Comparison of ENCODE assay signal across 10 mouse cellular contexts in the genomic region with DNA sequence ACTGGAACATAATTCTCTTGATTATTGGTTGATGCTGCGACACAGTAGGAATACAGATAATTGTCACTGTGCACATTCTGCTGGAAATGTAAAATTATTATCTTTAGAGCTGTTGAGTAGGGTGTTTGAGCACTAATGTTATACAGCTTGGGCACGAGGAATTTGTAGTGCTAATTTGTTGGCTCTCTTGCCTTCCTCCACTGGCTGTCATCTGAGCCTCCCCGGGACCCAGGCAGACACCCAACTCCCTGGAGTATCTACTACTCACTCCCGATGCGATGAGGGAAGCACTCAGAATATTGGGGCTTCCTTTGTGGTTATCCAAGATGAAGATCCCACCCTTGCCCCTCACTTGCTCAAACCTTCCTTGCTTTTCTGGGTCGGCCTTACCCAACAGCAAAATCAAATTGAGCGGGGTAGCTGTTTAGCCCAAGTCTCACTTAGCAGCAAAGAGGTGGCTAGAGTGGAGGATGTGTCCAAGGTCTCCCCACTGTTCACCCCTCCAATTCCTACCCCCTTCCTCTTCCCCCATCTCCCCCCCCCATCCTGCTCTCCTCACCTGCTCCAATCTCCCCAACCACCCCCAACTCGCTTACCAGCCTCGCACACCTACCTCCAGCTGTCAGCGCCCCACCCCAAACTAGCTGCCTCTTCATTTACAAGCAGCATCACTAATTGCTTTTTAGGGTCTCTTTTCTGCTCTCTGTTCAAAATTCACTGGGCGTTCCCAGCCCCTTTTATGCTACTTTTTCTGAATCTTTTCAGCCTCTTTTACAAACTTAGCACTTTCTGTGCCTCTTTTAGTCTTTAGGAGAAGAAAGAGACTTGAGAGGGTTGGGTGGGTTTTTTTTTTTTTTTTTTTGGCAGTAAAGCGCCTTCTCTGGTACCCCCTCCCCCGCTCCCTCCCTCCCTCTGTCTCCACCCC. TPM values are rescaled to one million over a fixed set of nuclear protein-coding genes. Genes with fewer than 3 reads are reported as not detected.
DNase-seq lines count a peak whose midpoint lies in the region; ATAC-seq and TF ChIP-seq lines count a peak whose summit lies in the region.
"Had no signal": no experiment of that assay in that cellular context is flagged by ENCODE, and none has a peak within 500 bp of the region (broad histone marks: within the 10 kb centered on the region; RNA-seq: fewer than 3 reads in every experiment).

No protein-coding gene starts in this region.

- H3K9me3 ChIP-seq in lung, embryonic 14.5 days (ENCODE audit: low read depth, low read length) = no peaks in the 10 kb centered on the region
- H3K9me3 ChIP-seq in embryonic facial prominence, embryonic 14.5 days (ENCODE audit: control insufficient read depth, low read length) = no peaks in the 10 kb centered on the region
- no peaks in the 10 kb centered on the region for H3K9me3 ChIP-seq in hindbrain, embryonic 15.5 days
- H3K9me3 ChIP-seq in neural tube, embryonic 13.5 days = no peaks in the 10 kb centered on the region
- H3K9me3 ChIP-seq: stomach, embryonic 15.5 days had no signal

- no peak for ATAC-seq in lung, embryonic 14.5 days (ENCODE audit: insufficient read depth)
- peak; percentile 12; the same call in 1 of the 2 replicates for ATAC-seq in embryonic facial prominence, embryonic 14.5 days (ENCODE audit: low read depth)
- ATAC-seq in hindbrain, embryonic 15.5 days (ENCODE audit: low FRiP score, low read depth) = peak; percentile 21; the same call in 1 of the 2 replicates
- peak; percentile 68; the same call in 1 of the 2 replicates for ATAC-seq in neural tube, embryonic 13.5 days (ENCODE audit: low read depth)

- no peak for TF ChIP-seq POLR2A in lung, adult 2 months (IDR thresholded peaks at IDR 0.05; ENCODE audit: borderline replicate concordance, extremely low read depth, low read depth, low read length)

- WGBS in lung, embryonic 14.5 days = 34% methylated on average over 13 of the region's 13 CpGs
- 42% methylated on average over 13 of the region's 13 CpGs for whole genome bisulfite sequencing in lung, adult 2 months
- WGBS in embryonic facial prominence, embryonic 14.5 days = 18% methylated on average over 13 of the region's 13 CpGs
- WGBS in hindbrain, embryonic 15.5 days = 13% methylated on average over 12 of the region's 13 CpGs
- WGBS in neural tube, embryonic 13.5 days = 8% methylated on average over 13 of the region's 13 CpGs

- H3K9ac ChIP-seq in lung, embryonic 14.5 days = no peak overlapping the region
- H3K9ac ChIP-seq in embryonic facial prominence, embryonic 14.5 days (ENCODE audit: low read depth, low read length) = no peak overlapping the region
- no peak overlapping the region for H3K9ac ChIP-seq in hindbrain, embryonic 15.5 days
- H3K9ac ChIP-seq in neural tube, embryonic 13.5 days = peak overlapping the region; percentile 38
- H3K9ac ChIP-seq: stomach, embryonic 15.5 days had no signal

- H3K4me3 ChIP-seq in lung, embryonic 14.5 days (ENCODE audit: low read depth, low read length) = no peak overlapping the region
- H3K4me3 ChIP-seq in lung, adult 2 months (replicated peaks; ENCODE audit: extremely low read depth, low read depth, low read length) = no peak overlapping the region
- no peak overlapping the region for H3K4me3 ChIP-seq in embryonic facial prominence, embryonic 14.5 days (ENCODE audit: low read depth, low read length)
- H3K4me3 ChIP-seq in hindbrain, embryonic 15.5 days = no peak overlapping the region
- H3K4me3 ChIP-seq in neural tube, embryonic 13.5 days = 0 out of 2 replicates have a peak overlapping the region, but pooled peaks have one; percentile 6
- H3K4me3 ChIP-seq: stomach, embryonic 15.5 days had no signal

- no peaks in the 10 kb centered on the region for H3K36me3 ChIP-seq in lung, embryonic 14.5 days (ENCODE audit: insufficient read depth)
- H3K36me3 ChIP-seq in embryonic facial prominence, embryonic 14.5 days (ENCODE audit: control insufficient read depth, insufficient read depth, low read length) = no peaks in the 10 kb centered on the region
- H3K36me3 ChIP-seq in hindbrain, embryonic 15.5 days = no peaks in the 10 kb centered on the region
- no peaks in the 10 kb centered on the region for H3K36me3 ChIP-seq in neural tube, embryonic 13.5 days
- H3K36me3 ChIP-seq: stomach, embryonic 15.5 days had no signal

- H3K4me1 ChIP-seq in lung, embryonic 14.5 days (ENCODE audit: insufficient read depth) = no peaks in the 10 kb centered on the region
- H3K4me1 ChIP-seq in lung, adult 2 months (ENCODE audit: control insufficient read depth, insufficient read depth, low read length) = no peaks in the 10 kb centered on the region
- peaks cover 3% of the 10 kb centered on the region; the same call in 1 of the 2 replicates for H3K4me1 ChIP-seq in embryonic facial prominence, embryonic 14.5 days (ENCODE audit: control insufficient read depth, insufficient read depth, low read length)
- peaks cover 20% of the 10 kb centered on the region; the same call in 1 of the 2 replicates for H3K4me1 ChIP-seq in hindbrain, embryonic 15.5 days (replicated peaks)
- peaks cover 27% of the 10 kb centered on the region for H3K4me1 ChIP-seq in neural tube, embryonic 13.5 days (replicated peaks)
- H3K4me1 ChIP-seq: stomach, embryonic 15.5 days had no signal

- no peak for DNase-seq in lung, embryonic 14.5 days
- DNase-seq in lung, adult 2 months = no peak
- DNase-seq in embryonic facial prominence, embryonic 14.5 days (ENCODE audit: low spot score) = no peak
- no peak for DNase-seq in adrenal gland, postnatal 14 days
- no peak for DNase-seq in spleen, postnatal 36 days (ENCODE audit: low spot score in 2 of 2)

- TF ChIP-seq CTCF in lung, embryonic 14.5 days (IDR thresholded peaks at IDR 0.05; ENCODE audit: low read depth) = no peak
- no peak for TF ChIP-seq CTCF in lung, adult 2 months (IDR thresholded peaks at IDR 0.05; ENCODE audit: insufficient read depth, low read length)

- H3K27me3 ChIP-seq in lung, embryonic 14.5 days (ENCODE audit: insufficient read depth, low read length) = no peaks in the 10 kb centered on the region
- no peaks in the 10 kb centered on the region for H3K27me3 ChIP-seq in embryonic facial prominence, embryonic 14.5 days (replicated peaks; ENCODE audit: control insufficient read depth, insufficient read depth, low read length)
- H3K27me3 ChIP-seq in hindbrain, embryonic 15.5 days = no peaks in the 10 kb centered on the region
- no peaks in the 10 kb centered on the region for H3K27me3 ChIP-seq in neural tube, embryonic 13.5 days
- H3K27me3 ChIP-seq: stomach, embryonic 15.5 days had no signal

- H3K4me2 ChIP-seq in lung, embryonic 14.5 days = peak overlapping the region; percentile 4; the same call in 1 of the 2 replicates
- peak overlapping the region; percentile 39 for H3K4me2 ChIP-seq in embryonic facial prominence, embryonic 14.5 days (ENCODE audit: low read depth, low read length)
- peak overlapping the region; percentile 42 for H3K4me2 ChIP-seq in hindbrain, embryonic 15.5 days
- H3K4me2 ChIP-seq in neural tube, embryonic 13.5 days = peak overlapping the region; percentile 41

- no peak overlapping the region for H3K27ac ChIP-seq in lung, embryonic 14.5 days (ENCODE audit: low read depth)
- H3K27ac ChIP-seq in embryonic facial prominence, embryonic 14.5 days (replicated peaks; ENCODE audit: low read depth, low read length) = no peak overlapping the region
- H3K27ac ChIP-seq in hindbrain, embryonic 15.5 days (replicated peaks) = peak overlapping the region; percentile 12
- peak overlapping the region; percentile 78 for H3K27ac ChIP-seq in neural tube, embryonic 13.5 days (replicated peaks)
- H3K27ac ChIP-seq: macrophage; stomach, embryonic 15.5 days had no signal

RNA-seq across cellular contexts. Expression of gene Ascl1, which starts 46.4 kb away (rescaled TPM):
- 3.3 and 4.1 TPM in 2 replicates for polyA plus RNA-seq in lung, embryonic 14.5 days (2014; fragmentation: Nextera tagmentation; extraction: Ambion mirVana)
- polyA plus RNA-seq in lung, adult 2 months (2012; rRNA removed) = 0.98 and 1.5 TPM in 2 replicates
- polyA plus RNA-seq in embryonic facial prominence, embryonic 14.5 days (2014; fragmentation: Nextera tagmentation; extraction: Ambion mirVana) = 2.4 and 2.9 TPM in 2 replicates
- polyA plus RNA-seq in hindbrain, embryonic 15.5 days (2015; fragmentation: Nextera tagmentation; extraction: Ambion mirVana) = 11.1 and 14.2 TPM in 2 replicates
- 12.9 and 21.2 TPM in 2 replicates for polyA plus RNA-seq in neural tube, embryonic 13.5 days (2015; fragmentation: Nextera tagmentation; extraction: Ambion mirVana)
- 2.3 TPM in 2 replicates for total RNA-seq in adrenal gland, postnatal 14 days (2021)
- total RNA-seq: common myeloid progenitor, adult 5-6 weeks had no signal
- polyA plus RNA-seq: macrophage had no signal

Comparison
In these comparisons a context has a peak if more than half of its experiments do, and no peak if none do; other contexts are left out.
1. H3K27ac ChIP-seq: peak in hindbrain, embryonic 15.5 days (single experiment) and neural tube, embryonic 13.5 days (single experiment); none in lung, embryonic 14.5 days (single experiment) and embryonic facial prominence, embryonic 14.5 days (single experiment).
2. Peak in every context shown above with its lines, with median percentiles within 50 percentile points of each other: H3K4me2 ChIP-seq.